Mouse (Mus musculus) kidney, adult 2 months (tissue): ENCODE measurements around the gene Tmc6. TPM values are rescaled to one million over a fixed set of nuclear protein-coding genes. Genes with fewer than 3 reads are reported as not detected.

Source experiments
- DNase-seq: peaks from one replicate; pipeline ENCODE4 v3.0.0; 2021
- H3K27ac ChIP-seq: fragments of 200-500 bp; 2 replicates; pipeline ENCODE4 v1.5.1; 2012; ENCODE audit warnings: low read depth, low read length, control low read depth, inconsistent platforms; ENCODE audit not compliant: insufficient read depth
- H3K27me3 ChIP-seq: fragments of 200-500 bp; replicated peaks from 2 replicates; pipeline ENCODE4 v1.6.1; 2012; ENCODE audit warnings: mild to moderate bottlenecking, moderate library complexity, low read length, inconsistent platforms; ENCODE audit not compliant: control insufficient read depth, insufficient read depth
- H3K36me3 ChIP-seq: fragments of 200-500 bp; 2 replicates; pipeline ENCODE4 v1.6.1; 2012; ENCODE audit warnings: mild to moderate bottlenecking, moderate library complexity, low read length, inconsistent platforms; ENCODE audit not compliant: control insufficient read depth, insufficient read depth
- H3K4me1 ChIP-seq: fragments of 200-500 bp; 2 replicates; pipeline ENCODE4 v1.6.1; 2011; ENCODE audit warnings: low read length; ENCODE audit not compliant: control insufficient read depth, insufficient read depth
- H3K4me3 ChIP-seq: fragments of 200-500 bp; 2 replicates; pipeline ENCODE4 v1.5.1; 2011; ENCODE audit warnings: mild to moderate bottlenecking, low read depth, low read length, control low read depth; ENCODE audit not compliant: insufficient read depth
- CTCF ChIP-seq: fragments of 200-500 bp; conservative IDR thresholded peaks from 2 replicates; pipeline ENCODE4 v1.5.1; 2011; ENCODE audit warnings: low read depth, mild to moderate bottlenecking, control low read depth, low read length, moderate library complexity, mixed read lengths; ENCODE audit not compliant: insufficient read depth, insufficient read length
- POLR2A ChIP-seq: fragments of 200-500 bp; IDR thresholded peaks from one replicate; pipeline ENCODE4 v1.6.1; 2011; ENCODE audit warnings: low read depth, low read length, control low read depth
- WGBS: fragments of 180-500 bp; shearing (Covaris S2); methylation state at CpG from one replicate; pipeline ENCODE4 v1.1.7; 2018; 5-methylcytosine and 5-hydroxymethylcytosine counted together
- polyA plus RNA-seq: library from polyadenylated mRNA; depleted of rRNA; stranded (reverse); fragments of >200 nt; gene quantifications from 2 replicates; pipeline ENCODE4 v1.2.3, GENCODE M21; 2012

The Tmc6 gene
- polyA plus RNA-seq, 1 experiment = 48.4 TPM

- no peaks in the 10 kb centered on the region for H3K27me3 ChIP-seq
- DNase-seq = peak; percentile 28
- H3K36me3 ChIP-seq = no peaks in the 10 kb centered on the region
- TF ChIP-seq POLR2A (no peak), CTCF (no peak)
- WGBS = 58% methylated on average over 3 of the region's 3 CpGs
- H3K4me3 ChIP-seq = no peak overlapping the region
- peaks cover 10% of the 10 kb centered on the region for H3K4me1 ChIP-seq
- H3K27ac ChIP-seq = peak overlapping the region; percentile 2
These were observed 15.7 kb downstream of the Tmc6 start for GRCm38 (mm10) chr11:117766275-117766674.

DNA sequence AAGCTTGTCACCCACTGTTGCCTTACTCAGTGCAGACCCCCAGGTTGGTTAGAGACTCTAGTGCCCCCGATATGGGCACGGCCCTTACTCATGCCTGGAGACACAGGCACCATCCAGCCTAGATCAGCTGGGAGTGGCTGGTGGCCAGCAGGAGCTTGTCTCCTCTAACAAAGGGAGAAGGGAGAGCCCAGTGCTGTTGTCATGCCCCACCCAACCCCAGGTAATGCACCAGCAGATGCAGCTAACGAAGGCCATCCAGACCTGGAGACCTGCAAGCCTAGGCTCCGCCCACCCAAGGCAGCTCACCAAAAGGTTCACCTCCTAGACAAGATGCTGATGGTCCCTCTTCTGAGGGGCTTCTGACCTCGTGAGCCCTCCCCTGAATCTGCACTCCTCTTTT is 16.6 kb downstream of the Tmc6 start:
- WGBS = 92% methylated on average over 5 of the region's 5 CpGs
- no peaks in the 10 kb centered on the region for H3K36me3 ChIP-seq
- no peak overlapping the region for H3K27ac ChIP-seq
- peaks cover 10% of the 10 kb centered on the region for H3K4me1 ChIP-seq
- H3K27me3 ChIP-seq = no peaks in the 10 kb centered on the region
- no peak overlapping the region for H3K4me3 ChIP-seq
- no peak for TF ChIP-seq CTCF
- no peak for TF ChIP-seq POLR2A
- DNase-seq = no peak

DNA sequence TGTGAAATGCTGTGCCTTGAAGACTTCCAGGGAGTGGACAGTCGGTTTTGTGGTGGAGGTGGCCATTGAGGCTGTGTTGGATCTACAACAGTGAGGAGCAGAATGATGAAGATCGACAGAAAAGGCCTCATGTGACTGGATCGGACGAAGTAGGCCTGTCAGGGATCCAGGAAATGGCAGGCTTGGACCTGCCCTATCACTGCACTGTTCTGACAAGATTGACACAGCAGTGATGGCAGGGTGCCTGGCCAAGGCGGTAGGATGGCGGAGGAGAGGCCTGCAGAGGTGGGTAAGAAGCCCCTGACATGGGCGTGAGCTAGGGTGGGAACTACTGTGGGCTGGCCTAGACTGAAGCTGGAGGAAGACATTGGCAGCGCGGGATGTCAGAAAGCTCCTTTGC is 17.7 kb downstream of the Tmc6 start:
- DNase-seq = no peak
- Histone ChIP-seq H3K27me3 (no peaks in the 10 kb centered on the region), H3K4me1 (peaks cover 10% of the 10 kb centered on the region), H3K27ac (no peak overlapping the region), H3K36me3 (no peaks in the 10 kb centered on the region), H3K4me3 (no peak overlapping the region)
- TF ChIP-seq POLR2A (no peak), CTCF (no peak)
- WGBS = 89% methylated on average over 9 of the region's 9 CpGs

DNA sequence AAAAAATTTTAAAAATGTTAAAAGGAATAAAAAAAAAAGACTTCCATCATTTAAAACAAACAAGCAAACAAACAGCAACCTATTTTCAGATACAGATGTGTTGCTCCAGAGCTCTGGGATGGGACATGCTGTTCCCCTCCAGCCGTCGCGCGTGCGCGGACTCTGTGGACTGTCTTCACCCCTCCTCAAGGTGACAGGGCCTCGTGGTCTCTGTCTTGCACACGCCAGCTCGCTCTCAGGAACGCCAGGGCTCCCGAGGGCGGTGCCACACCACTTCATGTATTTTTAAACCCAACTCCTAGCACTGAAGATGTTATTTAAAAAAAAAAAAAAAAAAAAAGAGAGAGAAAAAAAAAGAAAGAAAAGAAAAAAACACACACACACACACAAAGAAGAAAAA is 19.8 kb downstream of the Tmc6 start:
- 60% methylated on average over 12 of the region's 12 CpGs for WGBS
- DNase-seq = no peak
- Histone ChIP-seq H3K36me3 (no peaks in the 10 kb centered on the region), H3K27me3 (no peaks in the 10 kb centered on the region), H3K27ac (no peak overlapping the region), H3K4me3 (no peak overlapping the region), H3K4me1 (peaks cover 10% of the 10 kb centered on the region)
- TF ChIP-seq POLR2A (no peak), CTCF (no peak)

DNA sequence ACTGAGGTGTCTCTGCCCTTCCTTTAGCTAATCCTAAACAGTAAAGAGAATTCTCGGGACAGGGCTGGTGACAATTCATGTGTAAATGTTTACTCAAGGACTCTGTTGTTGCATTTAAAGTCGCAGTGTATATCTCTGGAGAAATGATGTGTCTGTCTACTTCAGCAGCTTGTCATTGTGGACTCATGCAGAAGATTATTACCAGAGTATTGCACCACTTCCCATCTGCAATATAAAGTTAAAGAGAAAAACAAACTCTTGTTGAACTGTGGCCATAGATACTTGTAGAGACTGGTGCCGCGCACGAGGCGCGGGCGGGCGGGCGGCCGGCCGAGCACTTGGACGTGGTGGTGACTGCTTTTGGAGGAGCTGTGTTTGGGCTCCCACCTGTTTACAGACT is 20.2 kb downstream of the Tmc6 start:
- WGBS = 88% methylated on average over 13 of the region's 13 CpGs
- Histone ChIP-seq H3K27me3 (no peaks in the 10 kb centered on the region), H3K4me3 (no peak overlapping the region), H3K4me1 (peaks cover 9% of the 10 kb centered on the region), H3K36me3 (no peaks in the 10 kb centered on the region), H3K27ac (no peak overlapping the region)
- TF ChIP-seq CTCF (no peak), POLR2A (no peak)
- no peak for DNase-seq

DNA sequence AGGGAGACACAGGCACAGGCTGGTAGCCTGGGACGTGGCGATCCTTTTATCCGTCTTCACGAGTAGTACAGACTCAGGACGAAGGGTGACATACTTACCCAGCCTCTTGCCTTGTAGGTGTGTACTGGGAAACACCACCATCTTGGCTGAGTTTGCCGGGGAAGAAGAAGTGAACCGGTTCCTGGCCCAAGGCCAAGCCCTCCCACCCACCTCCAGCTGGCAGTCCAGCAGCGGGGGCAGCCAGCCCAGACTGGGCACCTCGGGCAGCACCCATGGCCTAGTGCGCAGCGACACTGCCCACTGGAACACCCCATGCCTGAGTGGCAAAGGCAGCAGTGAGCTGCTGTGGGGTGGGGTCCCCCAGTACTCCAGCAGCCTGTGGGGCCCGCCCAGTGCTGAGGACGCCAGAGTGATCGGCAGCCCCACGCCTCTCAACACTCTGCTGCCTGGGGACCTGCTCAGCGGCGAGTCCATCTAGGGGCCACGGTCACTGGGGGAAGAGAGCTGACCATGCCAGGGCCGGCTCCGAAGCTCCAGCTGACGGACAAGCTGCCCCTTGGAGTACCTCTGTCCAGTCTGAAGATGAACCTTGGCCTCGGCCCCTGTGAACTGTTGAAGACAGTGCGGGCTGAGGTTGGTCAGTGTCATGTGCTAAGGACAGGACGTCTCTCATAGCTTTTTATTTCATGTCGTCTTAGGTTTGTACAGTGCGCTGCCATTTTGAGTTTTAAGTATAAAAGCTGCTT is 21.5 kb downstream of the Tmc6 start:
- Histone ChIP-seq H3K27ac (0 out of 2 replicates have a peak overlapping the region, but pooled peaks have one; percentile 8), H3K27me3 (no peaks in the 10 kb centered on the region), H3K36me3 (no peaks in the 10 kb centered on the region), H3K4me1 (no peaks in the 10 kb centered on the region), H3K4me3 (no peak overlapping the region)
- DNase-seq = peak; percentile 69
- TF ChIP-seq POLR2A = no peak
- no peak for TF ChIP-seq CTCF
- WGBS = 54% methylated on average over 26 of the region's 26 CpGs

GRCm38 (mm10) chr11:117759267-117759666 is 22.7 kb downstream of the Tmc6 start:
- Histone ChIP-seq H3K27ac (no peak overlapping the region), H3K4me3 (no peak overlapping the region), H3K4me1 (no peaks in the 10 kb centered on the region), H3K27me3 (no peaks in the 10 kb centered on the region), H3K36me3 (peaks cover 1% of the 10 kb centered on the region; the same call in 1 of the 2 replicates)
- TF ChIP-seq POLR2A = no peak
- TF ChIP-seq CTCF = no peak
- WGBS = 69% methylated on average over 10 of the region's 10 CpGs
- peak; percentile 32 for DNase-seq
